Mouse (Mus musculus) liver, postnatal 0 days (tissue): ENCODE measurements around the gene Gzmb.

Experiments used
- CTCF ChIP-seq: sonication (generic); IDR thresholded peaks from 2 replicates; pipeline ENCODE4 v1.5.1; 2016; ENCODE audit warnings: antibody characterized with exemption, low read depth
- EP300 ChIP-seq: IDR thresholded peaks from 2 replicates; pipeline ENCODE4 v1.6.1; 2016; ENCODE audit warnings: antibody characterized with exemption, low read depth, mild to moderate bottlenecking

DNA sequence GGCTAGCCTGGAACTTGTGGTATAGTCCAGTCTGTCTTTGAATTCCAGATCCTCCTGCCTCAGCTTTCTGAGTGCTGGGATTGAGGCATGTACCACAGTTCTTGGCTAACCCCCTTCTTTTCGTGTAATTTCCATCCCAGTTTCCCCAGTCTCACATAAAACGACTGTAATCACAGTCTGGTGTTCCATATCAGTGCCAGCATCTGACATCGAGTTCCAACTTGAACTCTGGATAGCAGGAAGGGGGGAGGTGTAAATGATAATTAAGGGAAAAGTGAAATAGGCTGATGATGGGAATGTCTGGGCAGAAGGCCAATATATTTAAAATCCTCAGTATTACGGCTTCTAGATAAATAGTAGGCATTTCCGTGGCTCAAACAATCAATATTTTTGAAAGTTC is 19.0 kb upstream of the Gzmb start:
- no peak for TF ChIP-seq CTCF
- TF ChIP-seq EP300 = no peak
